Mouse (Mus musculus): Measurements from ENCODE around the gene Agpat1.

Gene Agpat1

GRCm38 (mm10) chr17:34652985-34653384, 48.9 kb downstream of the Agpat1 start:
- no peak overlapping the region for H3K4me3 ChIP-seq (replicated peaks; ENCODE audit: low read length)
- H3K27me3 ChIP-seq (ENCODE audit: insufficient read depth, low read length), result no peaks in the 10 kb centered on the region
- TF ChIP-seq CTCF (conservative IDR thresholded peaks at IDR 0.05; ENCODE audit: low read length) (no peak), NANOG (IDR thresholded peaks at IDR 0.05; ENCODE audit: borderline replicate concordance, low read length) (no peak), POU5F1 (IDR thresholded peaks at IDR 0.05; ENCODE audit: borderline replicate concordance, low read length) (no peak)
- peaks cover 81% of the 10 kb centered on the region for H3K36me3 ChIP-seq (ENCODE audit: insufficient read depth, low read length)
- H3K9me3 ChIP-seq (ENCODE audit: low read length), result no peaks in the 10 kb centered on the region
- H3K4me1 ChIP-seq (replicated peaks; ENCODE audit: low read depth, low read length), result peaks cover 72% of the 10 kb centered on the region

- H3K4me1 ChIP-seq (replicated peaks; ENCODE audit: low read depth, low read length), result peaks cover 63% of the 10 kb centered on the region
- peaks cover 4% of the 10 kb centered on the region for H3K27me3 ChIP-seq (ENCODE audit: insufficient read depth, low read length)
- no peaks in the 10 kb centered on the region for H3K9me3 ChIP-seq (ENCODE audit: low read length)
- peaks cover 73% of the 10 kb centered on the region for H3K36me3 ChIP-seq (ENCODE audit: insufficient read depth, low read length)
- no peak overlapping the region for H3K4me3 ChIP-seq (replicated peaks; ENCODE audit: low read length)
- TF ChIP-seq CTCF (conservative IDR thresholded peaks at IDR 0.05; ENCODE audit: low read length) (peak; percentile 91), NANOG (IDR thresholded peaks at IDR 0.05; ENCODE audit: borderline replicate concordance, low read length) (no peak)
Measured at GRCm38 (mm10) chr17:34653746-34654285, 49.8 kb downstream of the Agpat1 start.

GRCm38 (mm10) chr17:34654392-34654791, 50.3 kb downstream of the Agpat1 start:
- no peaks in the 10 kb centered on the region for H3K9me3 ChIP-seq (ENCODE audit: low read length)
- H3K4me1 ChIP-seq (replicated peaks; ENCODE audit: low read depth, low read length), result peaks cover 59% of the 10 kb centered on the region
- H3K27me3 ChIP-seq (ENCODE audit: insufficient read depth, low read length), result peaks cover 9% of the 10 kb centered on the region
- peaks cover 67% of the 10 kb centered on the region for H3K36me3 ChIP-seq (ENCODE audit: insufficient read depth, low read length)
- no peak overlapping the region for H3K4me3 ChIP-seq (replicated peaks; ENCODE audit: low read length)
- no peak for TF ChIP-seq CTCF (conservative IDR thresholded peaks at IDR 0.05; ENCODE audit: low read length)
- TF ChIP-seq NANOG (IDR thresholded peaks at IDR 0.05; ENCODE audit: borderline replicate concordance, low read length), result no peak
- TF ChIP-seq POU5F1 (IDR thresholded peaks at IDR 0.05; ENCODE audit: borderline replicate concordance, low read length), result no peak

- peaks cover 17% of the 10 kb centered on the region for H3K27me3 ChIP-seq (ENCODE audit: insufficient read depth, low read length)
- H3K9me3 ChIP-seq (ENCODE audit: low read length), result no peaks in the 10 kb centered on the region
- no peak overlapping the region for H3K4me3 ChIP-seq (replicated peaks; ENCODE audit: low read length)
- TF ChIP-seq POU5F1 (IDR thresholded peaks at IDR 0.05; ENCODE audit: borderline replicate concordance, low read length) (no peak), NANOG (IDR thresholded peaks at IDR 0.05; ENCODE audit: borderline replicate concordance, low read length) (no peak), CTCF (conservative IDR thresholded peaks at IDR 0.05; ENCODE audit: low read length) (no peak)
- H3K36me3 ChIP-seq (ENCODE audit: insufficient read depth, low read length), result peaks cover 60% of the 10 kb centered on the region
- peaks cover 64% of the 10 kb centered on the region for H3K4me1 ChIP-seq (replicated peaks; ENCODE audit: low read depth, low read length)
Measured at GRCm38 (mm10) chr17:34655160-34655559, 51.1 kb downstream of the Agpat1 start.

- Histone ChIP-seq H3K9me3 (ENCODE audit: low read length) (no peaks in the 10 kb centered on the region), H3K4me1 (replicated peaks; ENCODE audit: low read depth, low read length) (peaks cover 65% of the 10 kb centered on the region), H3K36me3 (ENCODE audit: insufficient read depth, low read length) (peaks cover 55% of the 10 kb centered on the region), H3K4me3 (replicated peaks; ENCODE audit: low read length) (no peak overlapping the region), H3K27me3 (ENCODE audit: insufficient read depth, low read length) (peaks cover 21% of the 10 kb centered on the region)
- TF ChIP-seq NANOG (IDR thresholded peaks at IDR 0.05; ENCODE audit: borderline replicate concordance, low read length) (no peak), CTCF (conservative IDR thresholded peaks at IDR 0.05; ENCODE audit: low read length) (no peak), POU5F1 (IDR thresholded peaks at IDR 0.05; ENCODE audit: borderline replicate concordance, low read length) (no peak)
Measured at GRCm38 (mm10) chr17:34655581-34655991, 51.5 kb downstream of the Agpat1 start.

- peaks cover 65% of the 10 kb centered on the region for H3K4me1 ChIP-seq (replicated peaks; ENCODE audit: low read depth, low read length)
- peaks cover 44% of the 10 kb centered on the region for H3K36me3 ChIP-seq (ENCODE audit: insufficient read depth, low read length)
- H3K27me3 ChIP-seq (ENCODE audit: insufficient read depth, low read length), result peaks cover 27% of the 10 kb centered on the region
- H3K4me3 ChIP-seq (replicated peaks; ENCODE audit: low read length), result no peak overlapping the region
- H3K9me3 ChIP-seq (ENCODE audit: low read length), result no peaks in the 10 kb centered on the region
- TF ChIP-seq CTCF (conservative IDR thresholded peaks at IDR 0.05; ENCODE audit: low read length) (no peak), NANOG (IDR thresholded peaks at IDR 0.05; ENCODE audit: borderline replicate concordance, low read length) (no peak), POU5F1 (IDR thresholded peaks at IDR 0.05; ENCODE audit: borderline replicate concordance, low read length) (no peak)
Measured at GRCm38 (mm10) chr17:34656666-34657065, 52.6 kb downstream of the Agpat1 start.

GRCm38 (mm10) chr17:34657271-34657670, 53.2 kb downstream of the Agpat1 start:
- no peaks in the 10 kb centered on the region for H3K9me3 ChIP-seq (ENCODE audit: low read length)
- no peak for TF ChIP-seq NANOG (IDR thresholded peaks at IDR 0.05; ENCODE audit: borderline replicate concordance, low read length)
- no peak for TF ChIP-seq POU5F1 (IDR thresholded peaks at IDR 0.05; ENCODE audit: borderline replicate concordance, low read length)
- TF ChIP-seq CTCF (conservative IDR thresholded peaks at IDR 0.05; ENCODE audit: low read length), result no peak
- peaks cover 63% of the 10 kb centered on the region for H3K4me1 ChIP-seq (replicated peaks; ENCODE audit: low read depth, low read length)
- peaks cover 28% of the 10 kb centered on the region for H3K27me3 ChIP-seq (ENCODE audit: insufficient read depth, low read length)
- peaks cover 38% of the 10 kb centered on the region for H3K36me3 ChIP-seq (ENCODE audit: insufficient read depth, low read length)
- H3K4me3 ChIP-seq (replicated peaks; ENCODE audit: low read length), result no peak overlapping the region

GRCm38 (mm10) chr17:34658145-34658544, 54.1 kb downstream of the Agpat1 start:
- peaks cover 65% of the 10 kb centered on the region for H3K4me1 ChIP-seq (replicated peaks; ENCODE audit: low read depth, low read length)
- peaks cover 30% of the 10 kb centered on the region for H3K36me3 ChIP-seq (ENCODE audit: insufficient read depth, low read length)
- peaks cover 35% of the 10 kb centered on the region for H3K27me3 ChIP-seq (ENCODE audit: insufficient read depth, low read length)
- H3K4me3 ChIP-seq (replicated peaks; ENCODE audit: low read length), result no peak overlapping the region
- TF ChIP-seq NANOG (IDR thresholded peaks at IDR 0.05; ENCODE audit: borderline replicate concordance, low read length) (no peak), POU5F1 (IDR thresholded peaks at IDR 0.05; ENCODE audit: borderline replicate concordance, low read length) (no peak), CTCF (conservative IDR thresholded peaks at IDR 0.05; ENCODE audit: low read length) (no peak)
- no peaks in the 10 kb centered on the region for H3K9me3 ChIP-seq (ENCODE audit: low read length)

- no peak for TF ChIP-seq CTCF (conservative IDR thresholded peaks at IDR 0.05; ENCODE audit: low read length)
- no peak for TF ChIP-seq NANOG (IDR thresholded peaks at IDR 0.05; ENCODE audit: borderline replicate concordance, low read length)
- TF ChIP-seq POU5F1 (IDR thresholded peaks at IDR 0.05; ENCODE audit: borderline replicate concordance, low read length), result no peak
- H3K9me3 ChIP-seq (ENCODE audit: low read length), result no peaks in the 10 kb centered on the region
- no peak overlapping the region for H3K4me3 ChIP-seq (replicated peaks; ENCODE audit: low read length)
- peaks cover 25% of the 10 kb centered on the region for H3K36me3 ChIP-seq (ENCODE audit: insufficient read depth, low read length)
- H3K4me1 ChIP-seq (replicated peaks; ENCODE audit: low read depth, low read length), result peaks cover 61% of the 10 kb centered on the region
- peaks cover 40% of the 10 kb centered on the region for H3K27me3 ChIP-seq (ENCODE audit: insufficient read depth, low read length)
Measured at GRCm38 (mm10) chr17:34658591-34658990, 54.5 kb downstream of the Agpat1 start.

Data from E14TG2a.4 (cell line).